Mouse (Mus musculus): ENCODE data around the gene Rhof. TPM values are rescaled to one million over a fixed set of nuclear protein-coding genes. Genes with fewer than 3 reads are reported as not detected.
"Not testable (repeated sequence)": the region's sequence is repeated elsewhere in the genome, so short reads cannot be mapped to it uniquely, and the experiment has no call there.

The Rhof gene
- polyA plus RNA-seq, 1 experiment from 2014 or later, result 2.5 TPM

DNA sequence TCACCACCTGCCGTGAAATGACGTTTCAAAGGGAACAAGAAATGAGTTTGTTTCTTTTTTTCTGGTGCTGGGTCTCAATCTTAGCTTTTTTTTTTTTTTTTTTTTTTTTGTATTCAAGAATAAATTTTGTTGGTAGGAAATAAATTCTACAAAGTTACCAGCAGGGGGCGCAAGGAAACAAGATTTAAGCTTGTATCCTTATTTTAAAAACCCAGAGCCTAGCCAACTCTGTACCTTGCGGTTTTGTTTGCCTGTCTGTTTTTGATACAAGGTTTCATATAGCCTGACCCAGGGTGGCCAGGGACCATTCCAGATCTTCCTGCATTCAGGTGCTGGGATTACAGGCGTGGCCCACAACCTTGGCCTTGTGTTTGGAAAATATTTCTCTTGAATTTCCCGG, 68.3 kb downstream of the Rhof start:
- H3K27ac ChIP-seq (ENCODE audit: low read depth), result no peak overlapping the region
- ATAC-seq (ENCODE audit: insufficient read depth), result no peak
- peak; percentile 62 for TF ChIP-seq CTCF (IDR thresholded peaks at IDR 0.05; ENCODE audit: low read depth)
- no peak overlapping the region for H3K4me3 ChIP-seq (ENCODE audit: low read depth, low read length)
- H3K9ac ChIP-seq, result no peak overlapping the region
- no peaks in the 10 kb centered on the region for H3K9me3 ChIP-seq (ENCODE audit: low read depth, low read length)
- no peaks in the 10 kb centered on the region for H3K27me3 ChIP-seq (ENCODE audit: insufficient read depth, low read length)
- no peaks in the 10 kb centered on the region for H3K4me1 ChIP-seq (ENCODE audit: insufficient read depth)
- peak; percentile 96 for DNase-seq
- no peak overlapping the region for H3K4me2 ChIP-seq
- WGBS, result 24% methylated on average over 6 of the region's 6 CpGs
- no peaks in the 10 kb centered on the region for H3K36me3 ChIP-seq (ENCODE audit: insufficient read depth)

DNA sequence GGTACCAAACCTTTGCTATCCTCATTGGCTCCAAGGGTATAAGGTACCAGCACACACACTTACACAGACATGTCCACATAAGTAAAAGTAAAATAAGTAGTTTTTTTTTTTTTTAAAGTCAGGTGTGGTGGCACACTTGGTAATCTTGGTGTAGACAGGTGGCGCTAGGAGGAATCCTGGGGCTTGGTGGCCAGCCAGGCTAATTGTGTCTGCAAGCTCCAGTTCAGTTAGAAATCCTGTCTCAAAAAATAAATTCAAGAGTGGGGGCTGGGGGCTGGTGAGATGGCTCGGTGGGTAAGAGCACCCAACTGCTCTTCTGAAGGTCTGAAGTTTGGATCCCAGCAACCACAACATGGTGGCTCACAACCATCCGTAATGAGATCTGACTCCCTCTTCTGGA, 69.4 kb downstream of the Rhof start:
- no peak overlapping the region for H3K4me3 ChIP-seq (ENCODE audit: low read depth, low read length)
- DNase-seq, result no peak
- H3K36me3 ChIP-seq (ENCODE audit: insufficient read depth), result no peaks in the 10 kb centered on the region
- TF ChIP-seq CTCF (IDR thresholded peaks at IDR 0.05; ENCODE audit: low read depth), result no peak
- H3K9ac ChIP-seq, result no peak overlapping the region
- no peak overlapping the region for H3K4me2 ChIP-seq
- no peaks in the 10 kb centered on the region for H3K27me3 ChIP-seq (ENCODE audit: insufficient read depth, low read length)
- H3K9me3 ChIP-seq (ENCODE audit: low read depth, low read length), result no peaks in the 10 kb centered on the region
- ATAC-seq (ENCODE audit: insufficient read depth), result no peak
- no peaks in the 10 kb centered on the region; the same call in 1 of the 2 replicates for H3K4me1 ChIP-seq (ENCODE audit: insufficient read depth)
- H3K27ac ChIP-seq (ENCODE audit: low read depth), result no peak overlapping the region
- 81% methylated on average over 3 of the region's 3 CpGs for WGBS

DNA sequence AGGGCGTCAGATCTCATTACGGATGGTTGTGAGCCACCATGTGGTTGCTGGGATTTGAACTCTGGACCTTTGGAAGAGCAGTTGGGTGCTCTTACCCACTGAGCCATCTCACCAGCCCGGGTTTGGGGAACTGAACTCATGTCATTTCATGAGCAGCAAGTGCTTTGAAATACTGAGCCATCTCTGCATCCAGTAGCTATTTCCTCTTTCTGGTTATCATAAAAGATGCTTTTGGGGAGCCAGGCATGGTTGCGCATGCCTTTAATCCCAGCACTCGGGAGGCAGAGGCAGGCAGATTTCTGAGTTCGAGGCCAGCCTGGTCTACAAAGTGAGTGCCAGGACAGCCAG, 71.1 kb downstream of the Rhof start:
- not testable (repeated sequence) for H3K4me2 ChIP-seq; DNase-seq; H3K27ac ChIP-seq (ENCODE audit: low read depth); ATAC-seq (ENCODE audit: insufficient read depth); H3K9me3 ChIP-seq (ENCODE audit: low read depth, low read length); H3K4me3 ChIP-seq (ENCODE audit: low read depth, low read length); H3K27me3 ChIP-seq (ENCODE audit: insufficient read depth, low read length); H3K4me1 ChIP-seq (ENCODE audit: insufficient read depth); H3K36me3 ChIP-seq (ENCODE audit: insufficient read depth); H3K9ac ChIP-seq
- 71% methylated on average over 5 of the region's 6 CpGs for WGBS

- no peaks in the 10 kb centered on the region for H3K27me3 ChIP-seq (ENCODE audit: insufficient read depth, low read length)
- no peak for TF ChIP-seq CTCF (IDR thresholded peaks at IDR 0.05; ENCODE audit: low read depth)
- no peaks in the 10 kb centered on the region for H3K9me3 ChIP-seq (ENCODE audit: low read depth, low read length)
- H3K4me2 ChIP-seq, result no peak overlapping the region; the same call in 1 of the 2 replicates
- 59% methylated on average over 9 of the region's 9 CpGs for WGBS
- H3K36me3 ChIP-seq (ENCODE audit: insufficient read depth), result no peaks in the 10 kb centered on the region
- DNase-seq (no peak), ATAC-seq (ENCODE audit: insufficient read depth) (no peak)
- H3K27ac ChIP-seq (ENCODE audit: low read depth), result no peak overlapping the region
- 0 out of 2 replicates have a peak overlapping the region, but pooled peaks have one; percentile 20 for H3K9ac ChIP-seq
- no peak overlapping the region for H3K4me3 ChIP-seq (ENCODE audit: low read depth, low read length)
- peaks cover 2% of the 10 kb centered on the region; the same call in 1 of the 2 replicates for H3K4me1 ChIP-seq (ENCODE audit: insufficient read depth)
These were observed 71.6 kb downstream of the Rhof start for GRCm38 (mm10) chr5:123060706-123061401.

DNA sequence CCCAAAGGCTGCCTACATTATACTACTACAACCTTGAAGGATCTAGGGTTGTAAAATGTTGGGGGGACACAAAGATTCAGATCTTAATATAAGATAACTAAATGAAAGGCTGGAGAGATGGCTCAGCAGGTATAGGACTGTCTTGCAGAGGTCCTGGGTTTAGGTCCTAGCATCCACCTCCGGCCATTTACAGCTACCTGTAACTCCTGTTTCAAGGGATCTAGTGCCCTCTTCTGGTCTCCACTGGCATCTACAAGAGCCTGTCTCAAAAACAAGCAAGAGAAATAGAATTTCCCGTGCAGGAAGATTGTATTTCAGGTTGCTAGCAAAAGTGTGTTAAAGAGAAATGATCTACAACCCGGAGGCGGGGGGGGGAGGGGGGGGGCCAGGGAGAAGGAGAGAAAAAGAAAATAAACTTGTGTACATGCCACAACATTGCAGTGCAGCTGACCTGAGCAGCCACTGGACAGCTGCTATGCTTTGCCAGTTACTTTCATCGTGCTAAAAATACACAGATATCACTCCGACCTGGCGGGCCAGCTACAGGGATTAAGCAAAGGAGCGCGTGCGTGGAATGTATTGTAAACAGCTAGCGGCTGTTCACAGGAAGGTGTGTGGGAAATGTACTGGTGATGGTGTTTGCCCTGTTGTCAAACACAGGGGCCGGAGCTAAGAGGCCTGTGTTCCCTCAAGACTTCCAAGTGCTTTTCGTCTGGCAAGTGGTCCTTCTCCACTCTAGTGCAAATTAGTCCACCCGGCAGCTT, 72.6 kb downstream of the Rhof start:
- peak; percentile 67 for DNase-seq
- 11% methylated on average over 14 of the region's 14 CpGs for WGBS
- Histone ChIP-seq H3K4me3 (ENCODE audit: low read depth, low read length) (no peak overlapping the region), H3K4me1 (ENCODE audit: insufficient read depth) (peaks cover 2% of the 10 kb centered on the region; the same call in 1 of the 2 replicates), H3K4me2 (peak overlapping the region; percentile 18; the same call in 1 of the 2 replicates), H3K9me3 (ENCODE audit: low read depth, low read length) (no peaks in the 10 kb centered on the region), H3K27ac (ENCODE audit: low read depth) (peak overlapping the region; percentile 42; the same call in 1 of the 2 replicates), H3K27me3 (ENCODE audit: insufficient read depth, low read length) (no peaks in the 10 kb centered on the region), H3K36me3 (ENCODE audit: insufficient read depth) (no peaks in the 10 kb centered on the region), H3K9ac (0 out of 2 replicates have a peak overlapping the region, but pooled peaks have one; percentile 20)
- no peak for ATAC-seq (ENCODE audit: insufficient read depth)
- peak; percentile 69 for TF ChIP-seq CTCF (IDR thresholded peaks at IDR 0.05; ENCODE audit: low read depth)

- DNase-seq, result no peak
- WGBS, result 34% methylated on average over 16 of the region's 16 CpGs
These were observed 74.0 kb downstream of the Rhof start for GRCm38 (mm10) chr5:123058251-123059102.

More at GRCm38 (mm10) chr5:123058251-123059102, 74.0 kb downstream of the Rhof start:
- Histone ChIP-seq H3K9ac (peak overlapping the region; percentile 53), H3K9me3 (ENCODE audit: low read depth, low read length) (no peaks in the 10 kb centered on the region), H3K4me1 (ENCODE audit: insufficient read depth) (peaks cover 2% of the 10 kb centered on the region; the same call in 1 of the 2 replicates), H3K4me2 (peak overlapping the region; percentile 63), H3K36me3 (ENCODE audit: insufficient read depth) (no peaks in the 10 kb centered on the region), H3K4me3 (ENCODE audit: low read depth, low read length) (peak overlapping the region; percentile 38), H3K27ac (ENCODE audit: low read depth) (peak overlapping the region; percentile 44), H3K27me3 (ENCODE audit: insufficient read depth, low read length) (no peaks in the 10 kb centered on the region)
- no peak for ATAC-seq (ENCODE audit: insufficient read depth)
- TF ChIP-seq CTCF (IDR thresholded peaks at IDR 0.05; ENCODE audit: low read depth), result no peak
